ENCODE assay signal across 8 mouse cellular contexts in genomic region chr4:24850401-24851325, GRCm38 (mm10). TPM values are rescaled to one million over a fixed set of nuclear protein-coding genes. Genes with fewer than 3 reads are reported as not detected.
DNase-seq lines count a peak whose midpoint lies in the region; ATAC-seq lines count a peak whose summit lies in the region.

TSS of gene Klhl32 (minus strand) at chr4:24851124.

- peak; percentile 96 for ATAC-seq in hindbrain, embryonic 15.5 days (ENCODE audit: low FRiP score, low read depth)
- ATAC-seq in megakaryocyte progenitor cell, adult 5-6 weeks (replicated peaks; ENCODE audit: poor library complexity), result peak; percentile 72
- no peak for ATAC-seq in activated CD4-positive, CD25-positive, alpha-beta regulatory T cell, adult 4 months

- H3K9ac ChIP-seq in hindbrain, embryonic 15.5 days, result peak within 1 kb of the TSS; percentile 63

- H3K4me3 ChIP-seq in hindbrain, embryonic 15.5 days, result peak within 1 kb of the TSS; percentile 65

- no peaks in the 10 kb centered on the region for H3K36me3 ChIP-seq in hindbrain, embryonic 15.5 days

- H3K9me3 ChIP-seq in hindbrain, embryonic 15.5 days, result no peaks in the 10 kb centered on the region

- under 1% methylated on average over 58 of the region's 63 CpGs for WGBS in hindbrain, embryonic 15.5 days

- peak within 1 kb of the TSS; percentile 61 for H3K4me2 ChIP-seq in hindbrain, embryonic 15.5 days

- H3K27me3 ChIP-seq in hindbrain, embryonic 15.5 days, result no peaks in the 10 kb centered on the region

- H3K27ac ChIP-seq in hindbrain, embryonic 15.5 days (replicated peaks), result peak within 1 kb of the TSS; percentile 97

- H3K4me1 ChIP-seq in hindbrain, embryonic 15.5 days (replicated peaks), result peaks cover 33% of the 10 kb centered on the region

- DNase-seq in R1 (ENCODE audit: low read depth, low spot score), result peak; percentile 71
- DNase-seq in cerebellum, postnatal 14 days, result peak; percentile 88 to 91
- DNase-seq in gastrocnemius, adult 18-20 months (ENCODE audit: low spot score), result peak; percentile 26
- DNase-seq in left cerebral cortex, adult 8-10 months (ENCODE audit: low spot score in 2 of 2), result peak; percentile 73 to 74
- peak; percentile 87 for DNase-seq in right cerebral cortex, postnatal 4 days

RNA-seq across cellular contexts. Expression of gene Klhl32, which starts in this region (rescaled TPM):
- under 1 TPM; 0.09 to 0.31 TPM for total RNA-seq in gastrocnemius, adult 18-20 months (2021)
- 29.5 and 35.5 TPM in 2 replicates for polyA plus RNA-seq in hindbrain, embryonic 15.5 days (2015; fragmentation: Nextera tagmentation; extraction: Ambion mirVana)
- total RNA-seq in left cerebral cortex, adult 8-10 months (2022), result 10 to 100 TPM; 15.1 to 18.5 (median 17.2) TPM
- not detected in 2 replicates for total RNA-seq in megakaryocyte progenitor cell, adult 5-6 weeks (2015)
- not detected in 2 replicates for total RNA-seq in megakaryocyte progenitor cell, adult 5-6 weeks (2017)
- polyA plus RNA-seq in activated CD4-positive, CD25-positive, alpha-beta regulatory T cell, adult 4 months (2017; shearing (Covaris generic)), result under 1 TPM; 0.15 to 0.37 TPM

Comparison
In these comparisons a context has a peak if more than half of its experiments do, and no peak if none do; other contexts are left out.
1. RNA of gene Klhl32 (total RNA-seq): 15.1 to 18.5 TPM in left cerebral cortex, adult 8-10 months; 0.09 to 0.31 TPM in gastrocnemius, adult 18-20 months and not detected in megakaryocyte progenitor cell, adult 5-6 weeks; every median in the first group is over 10 times any median in the second.
2. RNA of gene Klhl32 (polyA plus RNA-seq): 29.5 to 35.5 TPM in hindbrain, embryonic 15.5 days; 0.15 to 0.37 TPM in activated CD4-positive, CD25-positive, alpha-beta regulatory T cell, adult 4 months; every median in the first group is over 10 times any median in the second.
3. Peak in DNase-seq in gastrocnemius, adult 18-20 months; RNA of the gene not detected or under 1 TPM.
4. Peak in ATAC-seq in megakaryocyte progenitor cell, adult 5-6 weeks; RNA of the gene not detected or under 1 TPM.
5. DNase-seq: peak in every context shown above with its lines; median percentile 90 in cerebellum, postnatal 14 days; 87 in right cerebral cortex, postnatal 4 days; 74 in left cerebral cortex, adult 8-10 months; 71 in R1; 26 in gastrocnemius, adult 18-20 months.